Mouse (Mus musculus) CH12.LX (cell line): ENCODE results near the gene Lhb. TPM values are rescaled to one million over a fixed set of nuclear protein-coding genes. Genes with fewer than 3 reads are reported as not detected.

Experiments used
- DNase-seq: peaks from one replicate; pipeline ENCODE4 v3.0.0-alpha.2; 2013; ENCODE audit errors: extremely low read depth
- H3K27ac ChIP-seq: 2 replicates; pipeline ENCODE4 v1.5.1; 2012; ENCODE audit warnings: low read depth, mild to moderate bottlenecking, control low read depth, moderate library complexity; ENCODE audit not compliant: insufficient read depth
- H3K27me3 ChIP-seq: replicated peaks from 2 replicates; pipeline ENCODE3; 2012; ENCODE audit warnings: inconsistent platforms
- H3K36me3 ChIP-seq, 2 experiments: replicated peaks in 1 of 2; 2 replicates each; pipeline versions ENCODE3 to v1.6.1; 2012; ENCODE audit warnings: inconsistent platforms in 1 of 2, low read length in 1 of 2, mild to moderate bottlenecking in 1 of 2, mixed read lengths in 1 of 2, moderate library complexity in 1 of 2; ENCODE audit not compliant: control insufficient read depth in 1 of 2, insufficient read depth in 1 of 2
- H3K4me1 ChIP-seq, 2 experiments: 2 replicates each; pipeline ENCODE4 v1.6.1; 2012; ENCODE audit warnings: inconsistent platforms in 1 of 2, moderate library complexity in 1 of 2; ENCODE audit not compliant: insufficient read depth in 2 of 2, control insufficient read depth in 1 of 2
- H3K4me2 ChIP-seq: 2 replicates; pipeline ENCODE4 v1.6.1; 2012; ENCODE audit warnings: low read depth, mild to moderate bottlenecking, control low read depth; ENCODE audit not compliant: poor library complexity, insufficient read depth, severe bottlenecking
- H3K4me3 ChIP-seq, 3 experiments: fragments of 150-350 bp in 1 of 3; sonication (generic) in 1 of 3; replicated peaks in 1 of 3; 2 replicates each; pipeline versions ENCODE3 to v1.5.1; 2011 to 2012; ENCODE audit warnings: low read depth in 2 of 3, low read length in 2 of 3, mild to moderate bottlenecking in 2 of 3, moderate library complexity in 2 of 3, control low read depth in 1 of 3, improper control_type of control experiment in 1 of 3, inconsistent platforms in 1 of 3, mixed read lengths in 1 of 3; ENCODE audit not compliant: poor library complexity in 1 of 3
- H3K79me2 ChIP-seq: replicated peaks from 2 replicates; pipeline ENCODE4 v1.6.1; 2012; ENCODE audit warnings: mild to moderate bottlenecking, moderate library complexity; ENCODE audit not compliant: control insufficient read depth, poor library complexity, insufficient read depth, severe bottlenecking; ENCODE audit errors: extremely low read depth
- H3K9ac ChIP-seq: 2 replicates; pipeline ENCODE4 v1.6.1; 2012; ENCODE audit warnings: low read depth, mild to moderate bottlenecking, control low read depth, moderate library complexity; ENCODE audit not compliant: insufficient read depth
- H3K9me3 ChIP-seq: replicated peaks from 2 replicates; pipeline ENCODE3; 2012; ENCODE audit warnings: low read length, inconsistent platforms, mixed read lengths
- BHLHE40 ChIP-seq: IDR thresholded peaks from 2 replicates; pipeline ENCODE4 v1.6.1; 2011; ENCODE audit warnings: mild to moderate bottlenecking, low read depth, low read length, improper control_type of control experiment
- CHD1 ChIP-seq: IDR thresholded peaks from 2 replicates; pipeline ENCODE4 v1.6.1; 2012; ENCODE audit warnings: low read depth, low read length, improper control_type of control experiment, inconsistent platforms
- CHD2 ChIP-seq: IDR thresholded peaks from 2 replicates; pipeline ENCODE4 v1.6.1; 2011; ENCODE audit warnings: low read length, improper control_type of control experiment
- E2F4 ChIP-seq: IDR thresholded peaks from 2 replicates; pipeline ENCODE4 v1.6.1; 2011; ENCODE audit warnings: low read depth, low read length, improper control_type of control experiment; ENCODE audit not compliant: insufficient replicate concordance
- ELF1 ChIP-seq: IDR thresholded peaks from 2 replicates; pipeline ENCODE4 v1.6.1; 2014; ENCODE audit warnings: low read depth, mild to moderate bottlenecking, inconsistent platforms, low read length, improper control_type of control experiment
- EP300 ChIP-seq: IDR thresholded peaks from 2 replicates; pipeline ENCODE4 v1.6.1; 2011; ENCODE audit warnings: low read length, improper control_type of control experiment
- ETS1 ChIP-seq: conservative IDR thresholded peaks from 2 replicates; pipeline ENCODE4 v1.6.1; 2012; ENCODE audit warnings: low read depth, mild to moderate bottlenecking, inconsistent platforms, low read length, improper control_type of control experiment, moderate library complexity
- HCFC1 ChIP-seq: IDR thresholded peaks from 2 replicates; pipeline ENCODE4 v1.6.1; 2012; ENCODE audit warnings: low read depth, mild to moderate bottlenecking, inconsistent platforms, low read length, improper control_type of control experiment
- IRF4 ChIP-seq: IDR thresholded peaks from 2 replicates; pipeline ENCODE4 v1.6.1; 2014; ENCODE audit warnings: low read depth, mild to moderate bottlenecking, inconsistent platforms, low read length, improper control_type of control experiment
- KAT2A ChIP-seq: IDR thresholded peaks from 2 replicates; pipeline ENCODE4 v1.6.1; 2012; ENCODE audit warnings: low read length, improper control_type of control experiment, inconsistent platforms; ENCODE audit not compliant: insufficient replicate concordance
- MAFK ChIP-seq: IDR thresholded peaks from 2 replicates; pipeline ENCODE4 v1.6.1; 2011; ENCODE audit warnings: low read length, improper control_type of control experiment; ENCODE audit not compliant: insufficient replicate concordance
- MAX ChIP-seq: IDR thresholded peaks from 2 replicates; pipeline ENCODE4 v1.6.1; 2011; ENCODE audit warnings: low read length, improper control_type of control experiment
- MAZ ChIP-seq: IDR thresholded peaks from 2 replicates; pipeline ENCODE4 v1.6.1; 2012; ENCODE audit warnings: low read depth, mild to moderate bottlenecking, inconsistent platforms, low read length, improper control_type of control experiment, moderate library complexity
- MEF2A ChIP-seq: IDR thresholded peaks from 2 replicates; pipeline ENCODE4 v1.6.1; 2014; ENCODE audit warnings: low read depth, mild to moderate bottlenecking, inconsistent platforms, low read length, improper control_type of control experiment, borderline replicate concordance
- MXI1 ChIP-seq: IDR thresholded peaks from 2 replicates; pipeline ENCODE4 v1.6.1; 2011; ENCODE audit warnings: mild to moderate bottlenecking, low read depth, low read length, improper control_type of control experiment
- NELFE ChIP-seq: IDR thresholded peaks from 2 replicates; pipeline ENCODE4 v1.6.1; 2011; ENCODE audit warnings: low read depth, low read length, improper control_type of control experiment
- NRF1 ChIP-seq: IDR thresholded peaks from 2 replicates; pipeline ENCODE4 v1.6.1; 2014; ENCODE audit warnings: low read depth, mild to moderate bottlenecking, inconsistent platforms, low read length, improper control_type of control experiment, moderate library complexity
- PAX5 ChIP-seq: IDR thresholded peaks from 2 replicates; pipeline ENCODE4 v1.6.1; 2012; ENCODE audit warnings: low read length, inconsistent platforms, mixed read lengths
- POLR2A ChIP-seq: IDR thresholded peaks from 2 replicates; pipeline ENCODE4 v1.6.1; 2011; ENCODE audit warnings: low read depth, mild to moderate bottlenecking, improper control_type of control experiment, low read length
- RAD21 ChIP-seq: IDR thresholded peaks from 2 replicates; pipeline ENCODE4 v1.6.1; 2011; ENCODE audit warnings: low read depth, mild to moderate bottlenecking, low read length, improper control_type of control experiment, moderate library complexity
- RCOR1 ChIP-seq: conservative IDR thresholded peaks from 2 replicates; pipeline ENCODE4 v1.6.1; 2012; ENCODE audit warnings: low read depth, mild to moderate bottlenecking, inconsistent platforms, low read length, improper control_type of control experiment
- SIN3A ChIP-seq: IDR thresholded peaks from 2 replicates; pipeline ENCODE4 v1.6.1; 2012; ENCODE audit warnings: low read length, improper control_type of control experiment, inconsistent platforms
- SMC3 ChIP-seq: IDR thresholded peaks from 2 replicates; pipeline ENCODE4 v1.6.1; 2011; ENCODE audit warnings: low read depth, low read length, improper control_type of control experiment
- TBP ChIP-seq: conservative IDR thresholded peaks from 2 replicates; pipeline ENCODE4 v1.6.1; 2011; ENCODE audit warnings: low read depth, low read length, improper control_type of control experiment
- TCF12 ChIP-seq: IDR thresholded peaks from 2 replicates; pipeline ENCODE4 v1.6.1; 2014; ENCODE audit warnings: low read depth, mild to moderate bottlenecking, inconsistent platforms, low read length, improper control_type of control experiment
- UBTF ChIP-seq: IDR thresholded peaks from 2 replicates; pipeline ENCODE4 v1.6.1; 2012; ENCODE audit warnings: low read depth, mild to moderate bottlenecking, inconsistent platforms, low read length, improper control_type of control experiment, moderate library complexity
- USF1 ChIP-seq: IDR thresholded peaks from 2 replicates; pipeline ENCODE4 v1.6.1; 2014; ENCODE audit warnings: low read depth, mild to moderate bottlenecking, inconsistent platforms, low read length, improper control_type of control experiment
- USF2 ChIP-seq: conservative IDR thresholded peaks from 2 replicates; pipeline ENCODE4 v1.6.1; 2011; ENCODE audit warnings: low read depth, low read length, improper control_type of control experiment
- ZC3H11A ChIP-seq: IDR thresholded peaks from 2 replicates; pipeline ENCODE4 v1.6.1; 2012; ENCODE audit warnings: low read depth, mild to moderate bottlenecking, inconsistent platforms, low read length, improper control_type of control experiment
- ZMIZ1 ChIP-seq: IDR thresholded peaks from 2 replicates; pipeline ENCODE4 v1.6.1; 2012; ENCODE audit warnings: low read depth, mild to moderate bottlenecking, inconsistent platforms, low read length, improper control_type of control experiment
- dilution Hi-C: fragments of 300-500 bp; cut with MboI; formaldehyde crosslinking; loops from 2 replicates; pipeline ENCODE4 v1.14.3; 2020; ENCODE audit warnings: low sequenced_read_pairs; ENCODE audit not compliant: extremely low pct_unique_long_range_greater_than_20kb, extremely low pct_ligation_motif_present
- in situ Hi-C: fragments of 300-500 bp; cut with MboI; formaldehyde crosslinking; loops from 3 replicates; pipeline ENCODE4 v1.14.3; 2019; ENCODE audit warnings: low sequenced_read_pairs, low pct_ligation_motif_present, low pct_unique_long_range_greater_than_20kb, mixed read lengths
- polyA plus RNA-seq: library from polyadenylated mRNA; unstranded; fragments of >175 nt; gene quantifications from 2 replicates; pipeline ENCODE4 v1.2.1, GENCODE M21; 2012; ENCODE audit warnings: low read depth; ENCODE audit not compliant: insufficient read length
- total RNA-seq, 2 experiments: library from RNA; depleted of rRNA; stranded (reverse); fragments of 300-350 nt in 1 of 2; fragments of >200 nt in 1 of 2; gene quantifications; 2 replicates each; pipeline ENCODE4 v1.2.3; 2012 to 2014

Gene Lhb
- total and polyA plus RNA-seq, 3 experiments, result not detected

DNA sequence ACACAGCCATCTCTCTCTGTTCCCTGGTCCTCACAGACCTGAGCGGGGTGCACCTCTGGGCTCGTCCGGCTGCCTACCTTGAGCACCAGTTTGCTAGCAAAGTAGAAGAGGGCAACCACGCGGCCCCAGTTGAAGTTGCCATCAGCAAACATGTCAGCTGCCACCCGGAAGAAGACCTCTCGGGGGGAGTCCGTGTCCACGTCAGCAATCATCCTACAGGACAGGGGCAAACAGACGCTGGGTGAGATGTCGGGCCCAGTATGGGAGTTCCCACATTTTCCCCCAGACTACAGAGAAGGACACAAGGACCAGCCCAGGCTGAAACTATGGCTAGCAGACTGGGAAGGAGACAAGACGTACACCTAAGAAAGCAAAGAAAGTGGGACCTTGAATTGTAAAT lies 44.5 kb downstream of the Lhb start:
- in situ Hi-C loops (loop anchor here (5.0 to 10.0 kb wide), 2 partner anchors 97 to 220 kb away; partner anchors contain the start of gene Ntn5), dilution Hi-C loops (no loop called here)
- TF ChIP-seq USF1, result no peak
- TF ChIP-seq UBTF, result peak; percentile 19; the same call in 1 of the 2 replicates
- peak; percentile 1; the same call in 1 of the 2 replicates for TF ChIP-seq ZMIZ1
- no peak for TF ChIP-seq ETS1
- peak; percentile 78 for TF ChIP-seq ELF1
- TF ChIP-seq NELFE, result peak; percentile 23; the same call in 1 of the 2 replicates
- TF ChIP-seq NRF1, result 0 out of 2 replicates have a peak, but pooled peaks have one; percentile 6
- TF ChIP-seq CHD1, result peak; percentile 84
- TF ChIP-seq HCFC1, result peak; percentile 56
- Histone ChIP-seq H3K79me2 (peaks cover 30% of the 10 kb centered on the region), H3K27me3 (no peaks in the 10 kb centered on the region), H3K4me3 (peak overlapping the region; percentile 73 to 81 (median 77)), H3K4me2 (peak overlapping the region; percentile 78), H3K27ac (peak overlapping the region; percentile 40; the same call in 1 of the 2 replicates), H3K4me1 (peaks cover 16 to 39% of the 10 kb centered on the region in 2 experiments), H3K9me3 (peaks cover 3% of the 10 kb centered on the region), H3K36me3 (peaks cover 24 to 39% of the 10 kb centered on the region in 2 experiments), H3K9ac (peak overlapping the region; percentile 81)
- no peak for DNase-seq

DNA sequence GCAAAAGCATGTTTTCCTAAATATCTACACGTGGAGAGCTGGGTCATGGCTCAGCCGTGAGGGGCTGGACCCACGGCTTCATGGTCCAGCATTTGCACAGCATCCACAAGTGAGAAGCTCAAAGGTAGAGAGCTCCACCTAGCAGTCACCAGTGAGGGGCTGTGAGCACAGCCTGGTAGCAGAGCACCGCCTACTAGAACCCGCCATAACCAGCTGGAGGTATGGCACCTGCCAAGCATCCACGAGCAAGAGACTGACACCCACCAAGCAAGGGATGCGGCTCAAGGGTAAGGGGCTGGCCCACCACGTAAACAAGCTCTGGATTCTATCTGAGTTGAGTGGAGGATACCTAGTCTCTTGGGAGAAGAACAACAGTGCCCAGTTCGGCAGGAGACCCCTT lies 44.9 kb downstream of the Lhb start:
- peaks cover 14 to 35% of the 10 kb centered on the region in 2 experiments for H3K4me1 ChIP-seq
- H3K79me2 ChIP-seq, result peaks cover 30% of the 10 kb centered on the region
- DNase-seq, result peak; percentile 71
- H3K27me3 ChIP-seq, result no peaks in the 10 kb centered on the region
- peaks cover 24 to 35% of the 10 kb centered on the region in 2 experiments for H3K36me3 ChIP-seq
- H3K4me2 ChIP-seq, result peak overlapping the region; percentile 78
- H3K9me3 ChIP-seq, result peaks cover 3% of the 10 kb centered on the region
- peak overlapping the region; percentile 73 to 81 (median 77) for H3K4me3 ChIP-seq
- H3K9ac ChIP-seq, result peak overlapping the region; percentile 81
- H3K27ac ChIP-seq, result peak overlapping the region; percentile 68
- in situ Hi-C loops (loop anchor here (5.0 to 10.0 kb wide), 2 partner anchors 97 to 219 kb away; partner anchors contain the start of gene Ntn5), dilution Hi-C loops (no loop called here)
- TF ChIP-seq NELFE, result 0 out of 2 replicates have a peak, but pooled peaks have one; percentile 35
- TF ChIP-seq CHD2, result no peak
- TF ChIP-seq USF2, result no peak
- no peak for TF ChIP-seq RCOR1
- 0 out of 2 replicates have a peak, but pooled peaks have one; percentile 37 for TF ChIP-seq TBP
- no peak for TF ChIP-seq USF1
- TF ChIP-seq MEF2A, result peak; percentile 65; the same call in 1 of the 2 replicates
- no peak for TF ChIP-seq PAX5
- TF ChIP-seq UBTF, result 0 out of 2 replicates have a peak, but pooled peaks have one; percentile 57
- peak; percentile 89; the same call in 1 of the 2 replicates for TF ChIP-seq MXI1
- no peak for TF ChIP-seq ZMIZ1
- TF ChIP-seq POLR2A, result peak; percentile 44; the same call in 1 of the 2 replicates
- peak; percentile 64 for TF ChIP-seq RAD21
- no peak for TF ChIP-seq ZC3H11A
- no peak for TF ChIP-seq IRF4
- peak; percentile 85 for TF ChIP-seq SIN3A
- TF ChIP-seq KAT2A, result no peak
- TF ChIP-seq CHD1, result no peak
- no peak for TF ChIP-seq MAFK
- no peak for TF ChIP-seq ETS1
- TF ChIP-seq MAX, result peak; percentile 55; the same call in 1 of the 2 replicates
- no peak for TF ChIP-seq ELF1
- TF ChIP-seq NRF1, result peak; percentile 36; the same call in 1 of the 2 replicates
- peak; percentile 39 for TF ChIP-seq SMC3
- peak; percentile 59; the same call in 1 of the 2 replicates for TF ChIP-seq TCF12
- no peak for TF ChIP-seq E2F4
- TF ChIP-seq EP300, result no peak
- TF ChIP-seq MAZ, result peak; percentile 40; the same call in 1 of the 2 replicates
- TF ChIP-seq BHLHE40, result peak; percentile 74
